19 mouse cellular contexts compared by ENCODE assay signal in genomic region chr10:99116650-99117615, GRCm38 (mm10). TPM values are rescaled to one million over a fixed set of nuclear protein-coding genes. Genes with fewer than 3 reads are reported as not detected.
DNase-seq lines count a peak whose midpoint lies in the region; ATAC-seq lines count a peak whose summit lies in the region.
"Had no signal": no experiment of that assay in that cellular context is flagged by ENCODE, and none has a peak within 500 bp of the region (broad histone marks: within the 10 kb centered on the region; RNA-seq: fewer than 3 reads in every experiment).

No protein-coding gene starts in this region.

- peak; percentile 41 for DNase-seq in R1 (ENCODE audit: low read depth, low spot score)
- DNase-seq in limb, embryonic 11.5 days (ENCODE audit: low spot score), result peak; percentile 19
- peak; percentile 45 for DNase-seq in thymus, postnatal 4 days
- DNase-seq in frontal cortex, postnatal 36 days (ENCODE audit: low spot score in 2 of 2), result no peak
- DNase-seq: cerebellum, adult 2 months; lung, embryonic 14.5 days; spleen, adult 18-20 months had no signal

- peak overlapping the region; percentile 23 for H3K4me3 ChIP-seq in megakaryocyte, embryonic 14.5 days (replicated peaks)
- H3K4me3 ChIP-seq in limb, embryonic 11.5 days (ENCODE audit: low read depth, low read length), result no peak overlapping the region
- H3K4me3 ChIP-seq: hindbrain, embryonic 15.5 days; limb, embryonic 13.5 days had no signal

- no peak overlapping the region for H3K27ac ChIP-seq in limb, embryonic 11.5 days (replicated peaks; ENCODE audit: low read depth, low read length)
- H3K27ac ChIP-seq: hindbrain, embryonic 15.5 days; limb, embryonic 13.5 days had no signal

- H3K27me3 ChIP-seq in megakaryocyte, embryonic 14.5 days (replicated peaks), result no peaks in the 10 kb centered on the region
- H3K27me3 ChIP-seq in limb, embryonic 11.5 days (ENCODE audit: control insufficient read depth, insufficient read depth, low read length), result no peaks in the 10 kb centered on the region
- H3K27me3 ChIP-seq: hindbrain, embryonic 15.5 days; limb, embryonic 13.5 days had no signal

- peaks cover 5% of the 10 kb centered on the region for H3K36me3 ChIP-seq in megakaryocyte, embryonic 14.5 days (replicated peaks; ENCODE audit: low read length)
- H3K36me3 ChIP-seq in limb, embryonic 11.5 days (ENCODE audit: control insufficient read depth, insufficient read depth, low read length), result no peaks in the 10 kb centered on the region
- H3K36me3 ChIP-seq: hindbrain, embryonic 15.5 days; limb, embryonic 13.5 days had no signal

- no peak overlapping the region for H3K4me2 ChIP-seq in limb, embryonic 11.5 days (ENCODE audit: low read depth, severe bottlenecking)
- H3K4me2 ChIP-seq: hindbrain, embryonic 15.5 days; midbrain, embryonic 11.5 days had no signal

- 79% methylated on average over 16 of the region's 16 CpGs for WGBS in limb, embryonic 11.5 days

- no peak for ATAC-seq in megakaryocyte, adult 5-6 weeks (ENCODE audit: poor library complexity, severe bottlenecking)
- no peak for ATAC-seq in limb, embryonic 11.5 days (ENCODE audit: insufficient number of reproducible peaks, low FRiP score, low TSS enrichment, low read depth)
- no peak for ATAC-seq in monocyte, adult 5-6 weeks (replicated peaks; ENCODE audit: insufficient number of reproducible peaks, low FRiP score, low TSS enrichment, poor library complexity, severe bottlenecking)

- peaks cover 44% of the 10 kb centered on the region for H3K4me1 ChIP-seq in megakaryocyte, embryonic 14.5 days
- H3K4me1 ChIP-seq in limb, embryonic 11.5 days (ENCODE audit: control insufficient read depth, insufficient read depth, low read length), result peaks cover 10% of the 10 kb centered on the region

- H3K9me3 ChIP-seq in megakaryocyte, embryonic 14.5 days, result no peaks in the 10 kb centered on the region
- no peaks in the 10 kb centered on the region for H3K9me3 ChIP-seq in limb, embryonic 11.5 days (ENCODE audit: control insufficient read depth, low read length)
- H3K9me3 ChIP-seq: hindbrain, embryonic 15.5 days; limb, embryonic 13.5 days had no signal

- H3K9ac ChIP-seq in limb, embryonic 11.5 days (ENCODE audit: low read length), result no peak overlapping the region
- H3K9ac ChIP-seq: hindbrain, embryonic 15.5 days; limb, embryonic 13.5 days; lung, embryonic 14.5 days had no signal

RNA-seq across cellular contexts. Expression of gene Galnt4, which starts 9.0 kb away (rescaled TPM):
- polyA plus RNA-seq in megakaryocyte, embryonic 14.5 days (2012; ENCODE audit: insufficient read depth, low replicate concordance), result 1.00 and 1.6 TPM in 2 replicates
- total RNA-seq in megakaryocyte, adult 5-6 weeks (2015), result 8.5 and 9.9 TPM in 2 replicates
- total RNA-seq in megakaryocyte, adult 5-6 weeks (2017), result 9.2 and 12.6 TPM in 2 replicates
- 5.8 and 8.0 TPM in 2 replicates for polyA plus RNA-seq in limb, embryonic 11.5 days (2014; fragmentation: Nextera tagmentation; extraction: Ambion mirVana)
- 8.3 to 13.4 TPM (median 8.6 TPM) in 3 replicates for total RNA-seq in monocyte, adult 5-6 weeks (2017)

RNA-seq across cellular contexts. Expression of gene Phxr2, which starts 9.2 kb away (rescaled TPM):
- polyA plus RNA-seq in megakaryocyte, embryonic 14.5 days (2012; ENCODE audit: insufficient read depth, low replicate concordance), result not detected in 2 replicates
- total RNA-seq in megakaryocyte, adult 5-6 weeks (2015), result not detected in 2 replicates
- total RNA-seq in megakaryocyte, adult 5-6 weeks (2017), result not detected in 2 replicates
- not detected in 2 replicates for polyA plus RNA-seq in limb, embryonic 11.5 days (2014; fragmentation: Nextera tagmentation; extraction: Ambion mirVana)
- total RNA-seq in monocyte, adult 5-6 weeks (2017), result not detected in 3 replicates
- total RNA-seq: gastrocnemius, adult 8-10 months; MEL had no signal
- polyA plus RNA-seq: brain, embryonic 14.5 days; cerebellum, adult 2 months; embryonic facial prominence, embryonic 11.5 days; forebrain, embryonic 11.5 days; heart, embryonic 14.5 days; hindbrain, embryonic 15.5 days; limb, embryonic 13.5 days; lung, embryonic 14.5 days; midbrain, embryonic 11.5 days had no signal

RNA-seq across cellular contexts. Expression of gene Poc1b, which starts 10.1 kb away (rescaled TPM):
- polyA plus RNA-seq in megakaryocyte, embryonic 14.5 days (2012; ENCODE audit: insufficient read depth, low replicate concordance), result 9.9 and 21.2 TPM in 2 replicates
- total RNA-seq in megakaryocyte, adult 5-6 weeks (2015), result 18.5 and 22.2 TPM in 2 replicates
- 9.0 and 9.1 TPM in 2 replicates for total RNA-seq in megakaryocyte, adult 5-6 weeks (2017)
- 48.3 and 48.4 TPM in 2 replicates for polyA plus RNA-seq in limb, embryonic 11.5 days (2014; fragmentation: Nextera tagmentation; extraction: Ambion mirVana)
- total RNA-seq in monocyte, adult 5-6 weeks (2017), result 3.5 to 11.2 TPM (median 9.5 TPM) in 3 replicates

Comparison
In these comparisons a context has a peak if more than half of its experiments do, and no peak if none do; other contexts are left out.
1. DNase-seq: peak in R1 (single experiment), limb, embryonic 11.5 days (single experiment) and thymus, postnatal 4 days (single experiment); none in frontal cortex, postnatal 36 days (0 of 2).